Mouse (Mus musculus) E14TG2a.4 (cell line): ENCODE data around the gene Hcn2.

Experiments
- H3K27me3 ChIP-seq: 2 replicates; pipeline ENCODE4 v1.6.1; 2014; ENCODE audit warnings: low read length, control low read depth; ENCODE audit not compliant: insufficient read depth
- H3K36me3 ChIP-seq: 2 replicates; pipeline ENCODE4 v1.6.1; 2014; ENCODE audit warnings: low read length, control low read depth; ENCODE audit not compliant: insufficient read depth
- H3K4me1 ChIP-seq: replicated peaks from 2 replicates; pipeline ENCODE4 v1.6.1; 2014; ENCODE audit warnings: low read depth, low read length, control low read depth
- H3K4me3 ChIP-seq: replicated peaks from 2 replicates; pipeline ENCODE4 v1.5.1; 2014; ENCODE audit warnings: mild to moderate bottlenecking, low read length
- H3K9me3 ChIP-seq: 2 replicates; pipeline ENCODE4 v1.6.1; 2014; ENCODE audit warnings: low read length, control low read depth
- CTCF ChIP-seq: conservative IDR thresholded peaks from 2 replicates; pipeline ENCODE4 v1.5.1; 2014; ENCODE audit warnings: low read length
- NANOG ChIP-seq: IDR thresholded peaks from 2 replicates; pipeline ENCODE4 v1.6.1; 2014; ENCODE audit warnings: borderline replicate concordance, low read length, mixed read lengths
- POU5F1 ChIP-seq: IDR thresholded peaks from 2 replicates; pipeline ENCODE4 v1.6.1; 2014; ENCODE audit warnings: low read length, borderline replicate concordance

Gene Hcn2

DNA sequence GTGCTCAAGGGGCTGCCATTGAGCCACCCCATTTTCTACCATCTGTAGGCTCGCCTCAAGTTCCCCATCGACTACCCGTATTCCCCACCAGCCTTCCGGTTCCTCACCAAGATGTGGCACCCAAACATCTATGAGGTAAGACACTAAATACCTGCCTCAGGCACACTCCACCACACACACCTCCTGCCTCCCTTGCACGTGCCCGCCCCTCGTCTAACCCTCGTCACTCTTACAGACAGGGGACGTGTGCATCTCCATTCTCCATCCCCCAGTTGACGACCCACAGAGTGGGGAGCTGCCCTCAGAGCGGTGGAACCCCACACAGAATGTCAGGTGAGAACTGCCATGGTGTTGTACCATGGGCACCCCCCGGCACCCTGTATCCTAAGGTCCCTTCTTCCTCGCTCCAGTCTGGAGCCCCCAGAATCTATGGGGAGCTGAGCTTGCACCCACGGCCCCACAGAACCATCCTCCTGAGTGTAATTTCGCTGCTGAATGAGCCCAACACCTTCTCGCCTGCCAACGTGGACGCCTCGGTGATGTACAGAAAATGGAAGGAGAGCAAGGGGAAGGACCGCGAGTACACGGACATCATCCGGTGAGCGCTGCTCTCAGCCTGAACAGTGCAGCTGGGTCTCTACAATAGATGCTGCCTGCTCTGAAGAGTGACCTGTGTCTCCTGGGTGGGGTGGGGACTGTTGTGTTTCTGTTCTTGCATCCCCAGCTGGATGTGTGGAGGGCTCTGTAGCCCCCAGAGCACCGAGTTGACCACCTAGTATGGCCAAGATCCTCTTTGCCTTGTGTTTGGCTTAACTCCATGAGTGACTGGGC lies 31.4 kb upstream of the Hcn2 start:
- no peaks in the 10 kb centered on the region for H3K9me3 ChIP-seq
- no peak for TF ChIP-seq NANOG
- no peak for TF ChIP-seq POU5F1
- TF ChIP-seq CTCF = no peak
- peaks cover 80% of the 10 kb centered on the region for H3K4me1 ChIP-seq
- H3K36me3 ChIP-seq = peaks cover 68% of the 10 kb centered on the region
- H3K27me3 ChIP-seq = no peaks in the 10 kb centered on the region
- peak overlapping the region; percentile 100 for H3K4me3 ChIP-seq

DNA sequence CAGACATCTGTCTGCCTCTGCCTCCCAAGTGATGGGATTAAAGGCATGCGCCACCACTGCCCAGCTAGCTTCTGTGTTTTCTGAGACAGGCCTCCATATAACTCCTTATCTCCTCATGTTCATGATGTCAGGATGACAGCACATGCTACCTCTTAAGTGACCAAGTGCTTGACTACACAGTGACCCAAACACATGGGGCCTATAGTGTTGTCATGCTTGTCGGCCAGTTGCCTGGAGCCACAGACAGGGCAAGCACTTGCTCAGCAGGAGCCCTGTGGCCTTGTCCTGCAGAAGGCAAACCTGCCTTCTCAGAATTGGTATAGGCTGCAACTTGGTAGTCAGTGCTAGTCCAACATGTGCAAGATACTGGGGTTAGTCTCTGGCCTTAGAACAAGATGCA lies 30.2 kb upstream of the Hcn2 start:
- H3K36me3 ChIP-seq = peaks cover 68% of the 10 kb centered on the region
- H3K9me3 ChIP-seq = no peaks in the 10 kb centered on the region
- H3K27me3 ChIP-seq = no peaks in the 10 kb centered on the region
- H3K4me1 ChIP-seq = peaks cover 68% of the 10 kb centered on the region
- H3K4me3 ChIP-seq = no peak overlapping the region
- TF ChIP-seq NANOG = no peak
- TF ChIP-seq CTCF = no peak
- no peak for TF ChIP-seq POU5F1

DNA sequence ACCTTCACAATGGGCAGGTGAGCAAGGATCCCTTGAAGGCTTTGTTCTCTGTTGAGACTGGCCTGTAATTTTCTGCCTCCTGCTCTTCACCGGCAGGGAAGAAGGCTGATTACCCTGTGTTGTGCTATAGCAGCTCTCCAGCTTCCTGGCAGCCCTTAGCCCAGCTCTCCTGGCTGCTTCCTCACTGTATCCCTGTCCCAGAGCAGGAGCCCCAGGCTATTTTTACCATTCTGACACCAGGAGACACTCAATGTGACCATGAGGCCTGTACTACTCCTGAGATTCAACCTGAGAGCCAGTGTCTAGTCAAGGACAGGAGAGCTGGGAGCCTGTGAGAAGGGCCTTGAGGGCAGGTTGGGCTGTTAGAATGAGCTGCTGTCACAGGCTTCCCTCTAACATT lies 29.7 kb upstream of the Hcn2 start:
- Histone ChIP-seq H3K4me1 (peaks cover 65% of the 10 kb centered on the region), H3K4me3 (no peak overlapping the region; the same call in 1 of the 2 replicates), H3K36me3 (peaks cover 68% of the 10 kb centered on the region), H3K9me3 (no peaks in the 10 kb centered on the region), H3K27me3 (no peaks in the 10 kb centered on the region)
- TF ChIP-seq CTCF (no peak), NANOG (no peak), POU5F1 (no peak)

- H3K4me1 ChIP-seq = peaks cover 67% of the 10 kb centered on the region
- TF ChIP-seq POU5F1 = no peak
- no peak for TF ChIP-seq NANOG
- TF ChIP-seq CTCF = no peak
- H3K27me3 ChIP-seq = no peaks in the 10 kb centered on the region
- H3K9me3 ChIP-seq = no peaks in the 10 kb centered on the region
- 0 out of 2 replicates have a peak overlapping the region, but pooled peaks have one; percentile 14 for H3K4me3 ChIP-seq
- H3K36me3 ChIP-seq = peaks cover 68% of the 10 kb centered on the region
These were observed 28.9 kb upstream of the Hcn2 start for GRCm38 (mm10) chr10:79687513-79687912.

DNA sequence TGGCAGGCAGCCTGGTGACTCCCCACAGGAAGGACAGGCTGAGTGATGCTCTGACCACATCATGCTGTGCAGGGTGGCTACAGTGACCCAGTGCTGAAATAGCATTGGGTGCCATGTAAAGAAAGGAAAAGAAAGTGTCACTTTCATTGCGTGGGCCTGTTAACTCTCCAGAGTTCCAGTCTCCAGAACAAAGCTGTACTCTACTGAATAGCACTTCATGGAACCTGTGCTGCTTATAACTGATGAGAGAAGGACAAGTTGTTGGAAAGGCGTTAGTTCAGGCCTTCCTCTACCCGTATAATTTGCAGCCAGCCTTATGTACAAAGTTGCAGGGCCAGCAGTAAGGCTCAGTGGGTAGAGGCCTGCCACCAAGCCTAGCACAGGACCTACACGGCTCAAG lies 27.7 kb upstream of the Hcn2 start, which contains the start of gene Gzmm:
TSS of gene Gzmm (plus strand) at position 301 of the 400 bp plus-strand sequence.
- no peak for TF ChIP-seq CTCF
- TF ChIP-seq NANOG = no peak
- peaks cover 67% of the 10 kb centered on the region for H3K4me1 ChIP-seq

DNA sequence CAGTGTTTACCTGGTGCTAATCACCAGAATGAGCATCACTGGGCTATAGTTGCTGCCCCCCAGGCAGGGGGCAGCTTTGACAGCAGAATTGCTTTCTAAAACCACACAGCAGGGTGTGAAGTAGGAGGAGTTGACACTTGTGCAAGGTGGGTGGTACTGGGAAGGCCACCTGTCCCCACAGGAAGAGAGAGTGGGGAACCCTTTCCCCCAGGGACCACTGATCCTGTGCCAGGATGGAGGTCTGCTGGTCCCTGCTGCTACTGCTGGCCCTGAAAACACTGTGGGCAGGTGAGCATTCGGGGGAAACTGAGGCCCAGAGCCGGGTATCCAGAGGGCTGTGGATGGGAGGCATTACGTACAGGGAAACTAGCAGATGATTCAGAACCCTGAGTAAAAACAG lies 27.3 kb upstream of the Hcn2 start:
- TF ChIP-seq CTCF = no peak
- TF ChIP-seq POU5F1 = no peak
- no peak for TF ChIP-seq NANOG
- Histone ChIP-seq H3K4me3 (0 out of 2 replicates have a peak overlapping the region, but pooled peaks have one; percentile 13), H3K27me3 (no peaks in the 10 kb centered on the region), H3K36me3 (peaks cover 56% of the 10 kb centered on the region), H3K9me3 (no peaks in the 10 kb centered on the region), H3K4me1 (peaks cover 63% of the 10 kb centered on the region)

More for the DNA sequence above, 27.7 kb upstream of the Hcn2 start, which contains the start of gene Gzmm:
- no peaks in the 10 kb centered on the region for H3K27me3 ChIP-seq
- peak within 1 kb of the TSS; percentile 13; the same call in 1 of the 2 replicates for H3K4me3 ChIP-seq
- H3K9me3 ChIP-seq = no peaks in the 10 kb centered on the region
- H3K36me3 ChIP-seq = peaks cover 60% of the 10 kb centered on the region

DNA sequence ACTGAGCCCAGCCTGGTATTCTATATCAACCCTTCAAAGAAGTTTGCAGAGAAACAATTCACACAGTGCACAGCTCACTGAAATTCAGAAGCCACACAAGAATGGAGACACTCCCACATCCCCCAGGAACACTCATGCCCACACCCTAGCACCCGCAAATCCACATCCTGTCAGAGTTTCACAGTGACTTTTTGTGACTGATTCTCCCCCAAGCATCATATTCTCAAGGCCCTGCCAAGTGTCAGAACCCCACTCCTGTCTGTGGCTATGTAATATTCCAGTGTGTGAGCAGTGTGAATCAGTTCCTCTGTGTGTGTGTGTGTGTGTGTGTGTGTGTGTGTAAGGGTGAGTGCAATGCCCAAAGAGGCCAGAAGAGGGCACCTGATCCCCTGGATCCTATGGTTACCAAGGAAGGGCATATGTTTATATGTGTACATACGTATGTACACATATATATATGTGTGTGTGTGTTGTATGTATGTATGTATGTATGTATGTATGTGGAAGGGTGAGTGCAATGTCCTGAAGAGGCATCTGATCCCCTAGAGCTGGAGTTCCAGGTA lies 24.4 kb upstream of the Hcn2 start:
- peaks cover 52% of the 10 kb centered on the region for H3K4me1 ChIP-seq
- H3K27me3 ChIP-seq = peaks cover 3% of the 10 kb centered on the region; the same call in 1 of the 2 replicates
- TF ChIP-seq CTCF = peak; percentile 71
- no peak for TF ChIP-seq POU5F1
- H3K9me3 ChIP-seq = no peaks in the 10 kb centered on the region
- H3K4me3 ChIP-seq = no peak overlapping the region
- peaks cover 27% of the 10 kb centered on the region for H3K36me3 ChIP-seq

DNA sequence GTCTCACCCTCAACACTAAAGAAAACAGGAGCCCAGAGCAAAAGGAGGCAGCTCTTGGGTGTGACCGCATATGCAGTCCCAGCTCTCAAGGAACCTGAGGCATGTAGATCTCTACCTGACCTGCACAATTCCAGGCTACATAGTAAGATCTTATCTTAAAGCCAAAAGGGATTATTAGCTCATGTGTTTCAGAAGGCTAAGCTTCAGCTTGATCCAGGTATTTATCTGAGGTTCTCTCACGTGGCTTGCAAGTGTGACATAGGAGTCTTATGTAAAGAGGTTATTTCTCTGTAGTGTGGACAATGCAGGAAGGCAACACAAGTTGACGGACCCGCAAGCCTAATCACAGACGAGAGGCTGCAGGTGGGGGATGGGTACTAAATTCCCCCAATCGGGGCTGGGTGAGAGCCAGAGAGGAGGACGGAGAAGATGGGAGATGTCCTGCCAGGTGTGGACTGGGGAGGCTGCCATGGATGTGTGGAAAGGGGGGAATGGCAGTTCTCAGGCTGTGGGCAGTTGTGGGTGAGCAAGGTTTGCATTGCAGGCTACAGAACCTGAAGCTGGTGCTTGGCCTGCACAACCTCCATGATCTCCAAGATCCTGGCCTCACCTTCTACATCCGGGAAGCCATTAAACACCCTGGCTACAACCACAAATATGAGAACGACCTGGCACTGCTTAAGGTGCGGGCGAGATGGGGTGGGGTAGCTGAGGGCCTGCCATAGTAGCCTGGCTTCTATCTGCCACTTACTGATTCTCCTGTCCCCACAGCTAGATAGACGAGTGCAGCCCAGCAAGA lies 22.7 kb upstream of the Hcn2 start:
- Histone ChIP-seq H3K9me3 (no peaks in the 10 kb centered on the region), H3K4me3 (no peak overlapping the region), H3K36me3 (peaks cover 10% of the 10 kb centered on the region), H3K27me3 (peaks cover 3% of the 10 kb centered on the region; the same call in 1 of the 2 replicates), H3K4me1 (peaks cover 36% of the 10 kb centered on the region)
- TF ChIP-seq POU5F1 (no peak), CTCF (no peak), NANOG (no peak)
